Mouse (Mus musculus) left cerebral cortex, adult 2 months (tissue): ENCODE measurements around the gene Rhod. TPM values are rescaled to one million over a fixed set of nuclear protein-coding genes. Genes with fewer than 3 reads are reported as not detected.

Source experiments
- DNase-seq, 2 experiments: peaks; one replicate each; pipeline ENCODE4 v3.0.0; 2021 to 2022; ENCODE audit warnings: low spot score in 2 of 2, mixed read lengths in 1 of 2; ENCODE audit errors: extremely low spot score in 1 of 2
- H3K27ac ChIP-seq: fragments of 200-600 bp; 2 replicates; pipeline ENCODE4 v1.8.1; 2022
- H3K4me3 ChIP-seq: fragments of 200-600 bp; 2 replicates; pipeline ENCODE4 v1.8.1; 2022
- CTCF ChIP-seq: fragments of 200-600 bp; IDR thresholded peaks from 2 replicates; pipeline ENCODE4 v1.8.1; 2022; ENCODE audit warnings: antibody characterized with exemption, mild to moderate bottlenecking, moderate library complexity
- intact Hi-C: fragments of 180-260 bp; cut with DNase I; formaldehyde crosslinking; loops from one replicate; pipeline ENCODE4 v1.15.1; 2025
- long read RNA-seq, 2 experiments: library from polyadenylated mRNA; stranded (forward); transcript quantifications; one replicate each; pipeline ENCODE4 v2.0.0; 2021; ENCODE audit warnings: borderline mapping rate in 2 of 2
- total RNA-seq, 2 experiments: library from RNA; stranded (reverse); gene quantifications; 2 replicates each; pipeline ENCODE4 v1.2.3; 2021

The Rhod gene
- 1 to 10 TPM in 1 of 2 experiments, under 1 TPM in 1; 0.75 to 1.2 TPM for total RNA-seq
- long read RNA-seq, experiment 1 = 0 reads
- long read RNA-seq, experiment 2 = 0 reads

DNA sequence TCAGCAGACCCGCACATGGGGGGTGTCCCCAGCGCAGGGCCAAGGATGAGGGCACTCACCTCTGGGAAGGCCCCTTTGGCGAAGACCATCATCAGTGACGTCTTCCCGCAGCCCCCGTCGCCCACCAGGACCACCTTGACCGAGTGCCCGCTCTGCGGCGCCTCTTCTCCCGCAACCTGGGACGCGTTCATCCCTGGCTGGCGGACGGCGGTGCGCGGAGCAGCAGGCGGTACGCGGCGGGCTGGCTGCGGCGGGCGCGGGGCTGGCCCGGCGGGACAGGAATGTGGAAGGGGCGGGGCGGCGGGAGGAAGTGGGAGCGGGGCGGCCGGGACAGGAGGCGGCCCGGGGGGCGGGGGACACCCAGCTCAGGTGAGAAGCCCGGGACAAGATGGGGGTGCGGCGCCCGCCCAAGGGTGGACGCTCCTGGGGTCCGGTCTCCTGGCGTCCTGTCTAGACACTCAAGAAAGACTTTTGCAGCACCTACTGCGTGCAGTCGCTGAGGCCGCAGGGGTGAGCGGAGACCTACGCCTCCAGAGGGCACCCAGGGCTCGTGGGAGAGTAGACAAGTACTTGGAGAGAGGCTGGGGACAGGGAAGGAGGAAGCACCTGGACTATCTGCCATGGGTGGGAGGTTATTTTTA lies at the start of gene Rhod:
Gene Rhod, minus strand, starts transcription at position 272 of the 641 bp plus-strand sequence.
- intact Hi-C loops = no loop called here
- Histone ChIP-seq H3K27ac (no peak within 1 kb of the TSS), H3K4me3 (peak within 1 kb of the TSS; percentile 44)
- no peak for TF ChIP-seq CTCF
- DNase-seq = no peak

DNA sequence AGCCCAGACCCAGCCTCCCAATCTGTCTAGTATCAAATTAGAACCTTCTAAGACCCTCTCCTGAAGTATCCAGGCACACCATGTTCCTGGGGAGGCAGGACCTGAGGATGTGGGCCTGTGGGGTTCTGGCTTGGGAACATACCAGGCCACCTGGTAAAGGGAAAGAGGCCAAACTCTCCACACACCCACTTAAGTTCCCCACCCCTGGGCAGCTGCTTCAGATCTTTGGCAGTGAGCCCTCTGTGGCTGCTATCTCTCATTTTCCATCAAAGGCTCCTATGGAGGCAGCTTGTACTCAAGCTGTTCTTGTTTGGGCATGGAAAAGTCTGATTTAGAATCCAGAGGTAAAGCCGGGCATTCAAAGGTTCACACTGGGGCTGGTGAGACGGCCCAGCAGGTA lies 48.6 kb upstream of the Rhod start:
- Histone ChIP-seq H3K4me3 (no peak overlapping the region), H3K27ac (no peak overlapping the region)
- intact Hi-C loops = no loop called here
- no peak for TF ChIP-seq CTCF
- no peak for DNase-seq

DNA sequence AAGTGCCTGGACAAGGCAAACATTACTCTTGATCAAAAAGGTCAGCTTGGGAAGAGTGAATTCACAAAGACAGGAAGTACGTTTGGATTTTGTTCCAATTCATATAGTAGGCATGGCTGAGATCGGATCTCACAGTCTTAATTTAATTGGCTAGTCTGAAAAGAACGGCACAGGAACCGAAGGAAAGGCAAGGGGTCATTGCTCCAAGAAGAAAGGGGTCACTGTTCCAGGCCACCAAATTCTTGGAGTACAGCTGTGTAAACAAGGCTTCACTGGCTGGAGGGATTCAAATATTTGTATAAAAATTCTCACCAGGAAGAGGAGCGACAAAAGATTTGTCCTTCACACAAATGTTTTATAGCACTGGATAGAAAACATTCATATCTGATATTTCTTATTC lies 45.8 kb upstream of the Rhod start:
- H3K4me3 ChIP-seq = no peak overlapping the region
- no peak overlapping the region for H3K27ac ChIP-seq
- DNase-seq = no peak
- TF ChIP-seq CTCF = no peak
- intact Hi-C loops = loop anchor here (2.0 kb wide), 1 partner anchor 26 kb away; the partner anchor contains the start of gene Pcx

DNA sequence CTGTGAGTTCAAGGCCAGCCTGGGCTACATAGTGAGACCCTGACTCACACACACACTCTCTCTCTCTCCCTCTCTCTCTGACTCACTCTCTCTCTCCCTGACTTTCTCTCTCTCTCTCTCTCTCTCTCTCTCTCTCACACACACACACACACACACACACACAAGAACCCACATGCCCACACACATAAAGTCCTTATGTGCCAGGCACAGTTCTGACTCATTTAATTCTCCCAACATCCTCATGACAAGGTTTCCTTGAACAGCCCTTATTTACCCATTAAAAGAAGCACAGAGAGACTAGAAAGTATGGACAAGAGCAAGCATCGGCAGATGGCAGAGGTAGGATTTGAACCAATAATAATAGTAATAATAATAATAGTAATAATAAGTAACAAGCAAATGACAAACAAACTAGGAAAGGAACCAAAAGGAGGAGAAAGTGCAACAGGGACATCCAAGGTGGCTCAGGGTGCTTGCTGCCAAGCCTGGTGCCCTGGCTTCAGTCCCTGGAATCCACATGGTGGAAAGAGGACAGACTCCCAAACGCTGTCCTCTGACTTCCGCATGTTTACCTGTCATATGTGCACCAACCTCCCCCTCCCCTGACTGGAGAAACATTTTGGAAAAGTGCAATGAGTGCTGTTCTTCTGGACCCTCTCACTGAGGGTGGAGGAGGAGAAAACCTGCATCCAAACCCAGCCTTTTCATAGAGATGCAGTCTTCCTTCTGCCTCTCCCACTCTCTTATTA lies 43.1 kb upstream of the Rhod start:
- intact Hi-C loops = no loop called here
- TF ChIP-seq CTCF = no peak
- Histone ChIP-seq H3K4me3 (no peak overlapping the region), H3K27ac (peak overlapping the region; percentile 78)
- DNase-seq = no peak

DNA sequence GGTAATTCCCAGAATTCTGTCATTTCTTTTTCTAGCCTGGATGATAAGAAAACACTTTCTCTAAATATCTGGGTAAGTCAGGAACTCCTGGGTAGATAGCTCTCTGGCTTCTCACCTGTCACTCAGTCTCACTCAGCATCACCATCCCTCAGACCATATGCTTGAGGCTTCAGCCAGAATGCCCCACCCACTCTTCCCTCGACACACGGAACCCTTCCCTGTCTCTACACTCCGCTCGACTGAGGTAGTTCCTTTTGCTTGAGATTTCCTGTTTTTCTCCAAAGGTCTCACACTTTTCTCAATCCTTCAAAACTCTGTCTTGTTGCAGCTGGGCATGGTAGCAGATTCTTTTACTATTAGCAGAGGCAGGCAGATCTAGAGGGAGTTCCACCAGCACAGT lies 42.1 kb upstream of the Rhod start:
- TF ChIP-seq CTCF = no peak
- DNase-seq = peak in 1 of 2 experiments; percentile 46
- peak overlapping the region; percentile 75 for H3K27ac ChIP-seq
- H3K4me3 ChIP-seq = no peak overlapping the region
- intact Hi-C loops = no loop called here

DNA sequence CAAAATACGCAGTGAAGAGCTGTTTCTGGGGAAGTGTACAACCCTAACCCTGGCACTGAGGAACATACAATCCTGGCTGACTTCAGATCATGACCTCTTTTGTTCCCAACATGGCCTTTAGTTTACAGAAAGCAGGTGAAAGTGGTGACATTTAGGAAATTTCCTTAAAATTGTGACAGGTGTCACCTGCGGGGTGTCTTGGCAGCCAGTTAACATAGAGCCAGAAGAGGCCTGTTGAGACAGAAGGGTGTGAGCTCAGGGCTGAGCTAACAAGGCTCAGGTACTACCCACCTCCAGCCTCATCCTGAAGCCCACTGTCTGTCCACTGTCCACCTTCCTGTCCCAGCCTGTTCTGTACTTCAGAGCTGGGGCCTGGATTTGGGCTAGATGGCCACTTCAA lies 40.8 kb upstream of the Rhod start:
- TF ChIP-seq CTCF = no peak
- DNase-seq = no peak
- no peak overlapping the region for H3K4me3 ChIP-seq
- no peak overlapping the region for H3K27ac ChIP-seq
- intact Hi-C loops = no loop called here

DNA sequence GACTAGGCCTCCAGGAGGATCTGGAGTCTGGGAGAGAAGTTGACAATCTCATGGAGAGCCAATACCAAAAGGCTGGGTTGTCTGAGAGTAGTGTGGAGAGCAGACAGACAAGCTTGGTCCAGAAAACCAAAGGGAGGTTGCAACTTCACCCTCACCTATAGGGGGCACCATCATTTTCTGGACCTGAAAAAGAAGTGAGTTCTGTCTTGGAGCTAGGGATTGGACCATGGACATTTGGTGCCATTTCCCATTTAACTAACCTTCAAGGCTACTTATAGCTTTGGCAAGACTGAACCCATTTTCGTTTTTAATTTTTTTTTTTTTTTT lies 38.9 kb upstream of the Rhod start:
- no peak for DNase-seq
- TF ChIP-seq CTCF = peak; percentile 48
- Histone ChIP-seq H3K27ac (no peak overlapping the region; the same call in 1 of the 2 replicates), H3K4me3 (no peak overlapping the region)
- intact Hi-C loops = loop anchor here (5.0 kb wide), 2 partner anchors 81 to 219 kb away; partner anchors contain the start of genes Gm960 and Kdm2a

DNA sequence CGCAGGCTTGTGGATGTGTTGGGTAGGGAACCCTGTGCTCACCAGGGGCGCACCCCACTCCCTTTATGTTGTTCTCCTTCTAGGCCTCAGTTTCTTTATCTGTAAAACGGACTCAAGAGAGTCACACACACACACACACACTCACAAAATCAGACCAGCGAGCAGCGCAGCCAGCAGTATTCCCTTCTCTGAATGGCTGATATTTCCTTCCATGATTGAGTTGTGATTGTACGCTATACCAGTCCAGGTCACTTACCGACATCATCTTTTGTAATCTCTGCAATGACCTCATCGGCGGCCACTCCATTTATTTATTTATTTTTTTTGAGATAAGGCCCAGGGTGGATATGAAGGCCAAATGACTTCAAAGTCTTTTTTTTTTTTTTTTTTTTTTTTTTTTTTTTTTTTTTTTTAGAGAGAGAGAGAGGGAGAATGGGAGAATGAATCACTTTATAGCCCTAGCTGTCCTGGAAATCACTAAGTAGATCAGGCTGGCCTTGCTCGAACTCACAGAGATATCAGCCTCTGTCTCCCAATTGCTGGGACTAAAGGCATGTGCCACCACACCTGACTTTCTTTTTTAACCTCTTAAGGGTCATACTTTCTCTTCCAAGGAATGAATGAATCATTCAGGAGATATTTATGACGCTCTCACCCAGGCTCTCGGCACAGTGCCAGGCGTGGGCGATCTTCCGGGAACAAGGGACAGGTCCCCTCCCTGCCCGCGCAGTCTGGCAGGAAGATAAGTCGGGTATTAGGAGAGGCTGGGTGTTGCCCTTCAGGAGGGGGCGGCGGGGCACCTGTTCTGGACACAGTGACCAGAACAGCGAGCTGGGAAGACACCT lies 38.3 kb upstream of the Rhod start, which contains the start of gene Syt12:
Gene Syt12, minus strand, starts transcription at position 103 of the 845 bp plus-strand sequence.
- no peak for TF ChIP-seq CTCF
- peak within 1 kb of the TSS; percentile 92 for H3K27ac ChIP-seq
- intact Hi-C loops = loop anchor here (5.0 kb wide), 2 partner anchors 80 to 220 kb away; partner anchors contain the start of genes Gm960 and Kdm2a
- peak; percentile 59 to 72 for DNase-seq
- peak within 1 kb of the TSS; percentile 77 for H3K4me3 ChIP-seq

DNA sequence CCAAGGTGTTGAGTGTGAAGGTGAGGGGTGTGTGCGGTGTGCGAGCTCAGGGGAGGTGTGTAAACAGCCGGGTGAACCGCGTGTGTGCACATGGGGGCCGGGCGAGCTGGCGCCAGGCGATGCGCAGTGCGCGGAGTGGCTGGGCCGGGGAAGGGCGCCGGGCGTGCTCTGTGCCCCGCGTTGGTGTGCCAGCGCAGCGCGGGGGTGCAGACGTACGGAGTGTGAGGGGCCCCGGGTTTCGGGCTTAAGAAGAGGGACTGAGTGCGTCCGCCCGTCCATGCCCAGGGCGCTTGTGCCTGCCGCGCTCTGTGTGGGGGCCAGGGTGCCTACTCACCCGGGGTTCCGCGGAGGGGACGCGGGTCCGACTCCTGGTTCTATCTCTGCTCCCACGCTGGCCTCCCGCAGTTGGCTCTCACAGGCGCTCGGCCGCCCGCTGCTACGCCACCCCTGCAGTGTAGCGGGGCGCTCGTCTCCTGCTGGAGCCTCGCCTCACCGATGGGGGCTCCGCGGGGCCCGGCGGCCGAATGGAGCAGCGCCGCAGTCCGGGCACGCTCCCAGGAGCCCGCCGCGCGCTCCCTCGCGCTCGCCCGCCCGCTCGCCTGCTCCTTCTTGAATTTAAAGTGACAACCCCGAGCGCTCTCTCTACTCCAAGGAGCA lies 37.5 kb upstream of the Rhod start:
- Histone ChIP-seq H3K4me3 (peak overlapping the region; percentile 77), H3K27ac (peak overlapping the region; percentile 92)
- DNase-seq = peak; percentile 70 to 77
- peak; percentile 12 for TF ChIP-seq CTCF
- intact Hi-C loops = loop anchor here (5.0 kb wide), 2 partner anchors 79 to 221 kb away; partner anchors contain the start of genes Gm960 and Kdm2a

DNA sequence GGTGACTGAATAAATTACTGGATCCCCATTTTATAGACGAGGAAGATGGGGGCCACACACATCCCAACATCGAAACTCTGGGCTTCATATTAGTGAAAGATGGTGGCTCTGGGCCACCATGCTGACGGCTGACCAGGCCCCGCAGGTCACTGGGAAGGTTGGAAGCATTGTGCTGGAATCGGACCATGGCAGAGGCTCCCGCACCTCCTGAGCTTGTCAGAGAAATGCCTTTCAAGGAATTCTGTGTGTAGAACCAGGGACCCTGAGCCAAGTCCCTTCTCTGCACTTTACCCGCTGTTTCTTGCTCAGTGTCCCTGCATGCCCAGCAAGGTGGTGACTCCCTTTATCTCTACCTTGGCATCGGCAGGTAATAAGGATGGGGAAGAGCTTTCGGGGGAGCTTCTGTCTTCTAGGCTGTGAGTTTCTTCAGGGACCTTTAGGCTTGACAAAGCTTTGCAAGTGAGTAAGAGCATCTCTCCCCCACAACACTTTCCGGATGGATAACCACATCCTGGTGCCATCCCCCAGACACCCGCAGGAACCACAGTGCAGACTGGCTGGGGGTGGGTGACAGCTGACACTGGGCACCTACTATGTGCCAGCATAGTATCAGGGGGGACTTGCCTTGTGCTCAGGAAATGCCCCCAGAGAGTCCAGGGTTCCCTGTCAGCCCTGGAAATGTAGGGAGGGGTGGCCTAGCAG lies 36.1 kb upstream of the Rhod start:
- DNase-seq = peak in 1 of 2 experiments; percentile 56
- TF ChIP-seq CTCF = no peak

DNA sequence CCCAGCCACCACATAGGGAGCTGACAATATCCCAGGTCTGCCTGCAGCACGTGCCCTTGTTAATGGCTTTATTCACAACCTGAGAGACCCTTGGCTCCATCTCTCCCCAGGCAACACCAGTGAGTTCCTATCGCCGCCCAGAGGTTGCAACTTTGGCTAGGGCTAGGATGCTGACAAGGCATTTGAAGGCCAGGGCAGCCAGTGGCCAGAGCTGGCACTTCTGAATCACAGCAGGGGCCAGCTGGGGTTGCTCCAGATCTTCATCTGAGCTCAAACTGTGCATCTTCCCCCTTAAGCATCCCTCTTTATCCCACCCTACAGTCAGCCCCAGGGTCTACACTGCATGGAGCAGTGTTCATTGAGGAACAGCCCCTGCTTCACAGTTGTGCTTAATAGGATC lies 35.5 kb upstream of the Rhod start:
- no peak overlapping the region for H3K4me3 ChIP-seq
- intact Hi-C loops = loop anchor here (5.0 kb wide), 2 partner anchors 77 to 223 kb away; partner anchors contain the start of genes Gm960 and Kdm2a
- TF ChIP-seq CTCF = no peak
- DNase-seq = no peak
- no peak overlapping the region for H3K27ac ChIP-seq

More for the DNA sequence above, 36.1 kb upstream of the Rhod start:
- Histone ChIP-seq H3K27ac (no peak overlapping the region; the same call in 1 of the 2 replicates), H3K4me3 (no peak overlapping the region)
- intact Hi-C loops = loop anchor here (5.0 kb wide), 2 partner anchors 78 to 222 kb away; partner anchors contain the start of genes Gm960 and Kdm2a
